8 mouse cellular contexts compared by ENCODE assay signal in genomic region chr8:122567361-122568108, GRCm38 (mm10). TPM values are rescaled to one million over a fixed set of nuclear protein-coding genes. Genes with fewer than 3 reads are reported as not detected.
A peak's percentile ranks its signal among the peaks of the same experiment; 100 is the strongest.
DNase-seq lines count a peak whose midpoint lies in the region; ATAC-seq lines count a peak whose summit lies in the region.

Cdt1 (plus strand) TSS chr8:122568015.

- ATAC-seq in hindbrain, embryonic 14.5 days (ENCODE audit: low FRiP score) = peak; percentile 96

- under 1% methylated on average over 62 of the region's 62 CpGs for WGBS in hindbrain, embryonic 14.5 days

- no peaks in the 10 kb centered on the region for H3K9me3 ChIP-seq in hindbrain, embryonic 14.5 days (ENCODE audit: control insufficient read depth, low read length)

- H3K36me3 ChIP-seq in hindbrain, embryonic 14.5 days (replicated peaks; ENCODE audit: control insufficient read depth, insufficient read depth) = peaks cover 11% of the 10 kb centered on the region; the same call in 1 of the 2 replicates

- peak within 1 kb of the TSS; percentile 89 for H3K27ac ChIP-seq in hindbrain, embryonic 14.5 days

- H3K9ac ChIP-seq in hindbrain, embryonic 14.5 days = peak within 1 kb of the TSS; percentile 73

- no peaks in the 10 kb centered on the region for H3K27me3 ChIP-seq in hindbrain, embryonic 14.5 days (ENCODE audit: control insufficient read depth, insufficient read depth, low read length)

- DNase-seq in NIH3T3 (ENCODE audit: low read depth) = peak; percentile 98
- DNase-seq in cerebellum, postnatal 10 days = peak; percentile 98 to 99
- DNase-seq in frontal cortex, postnatal 14 days (ENCODE audit: low spot score in 2 of 2) = peak; percentile 92 to 93
- DNase-seq in hindbrain, embryonic 14.5 days (ENCODE audit: low spot score) = peak; percentile 96
- DNase-seq in layer of hippocampus, postnatal 36 days = peak; percentile 93 to 95
- peak; percentile 96 for DNase-seq in lung, postnatal 36 days
- peak; percentile 97 for DNase-seq in retina, postnatal 1 day
- peak; percentile 90 to 94 for DNase-seq in urinary bladder, adult 18-20 months (ENCODE audit: low spot score in 2 of 2)

- H3K4me1 ChIP-seq in hindbrain, embryonic 14.5 days (replicated peaks; ENCODE audit: control insufficient read depth, insufficient read depth, low read length) = peaks cover 22% of the 10 kb centered on the region

- peak within 1 kb of the TSS; percentile 80 for H3K4me3 ChIP-seq in hindbrain, embryonic 14.5 days (replicated peaks; ENCODE audit: low read length)

- peak within 1 kb of the TSS; percentile 87 for H3K4me2 ChIP-seq in hindbrain, embryonic 14.5 days (replicated peaks)

RNA-seq across cellular contexts. Expression of gene Cdt1, which starts in this region (rescaled TPM):
- 6.2 and 8.1 TPM in 2 replicates for polyA plus RNA-seq in hindbrain, embryonic 14.5 days (2014; fragmentation: Nextera tagmentation; extraction: Ambion mirVana)
- total RNA-seq in layer of hippocampus, postnatal 36 days (2021) = 1 to 10 TPM; 1.4 to 1.9 TPM

Comparison
In these comparisons a context has a peak if more than half of its experiments do, and no peak if none do; other contexts are left out.
1. Peak in every context shown above with its lines: DNase-seq, ATAC-seq, H3K4me3 ChIP-seq and H3K27ac ChIP-seq.